Mouse (Mus musculus): ENCODE data around the gene Ing5.
"Not testable (repeated sequence)": the region's sequence is repeated elsewhere in the genome, so short reads cannot be mapped to it uniquely, and the experiment has no call there.

Ing5 gene

DNA sequence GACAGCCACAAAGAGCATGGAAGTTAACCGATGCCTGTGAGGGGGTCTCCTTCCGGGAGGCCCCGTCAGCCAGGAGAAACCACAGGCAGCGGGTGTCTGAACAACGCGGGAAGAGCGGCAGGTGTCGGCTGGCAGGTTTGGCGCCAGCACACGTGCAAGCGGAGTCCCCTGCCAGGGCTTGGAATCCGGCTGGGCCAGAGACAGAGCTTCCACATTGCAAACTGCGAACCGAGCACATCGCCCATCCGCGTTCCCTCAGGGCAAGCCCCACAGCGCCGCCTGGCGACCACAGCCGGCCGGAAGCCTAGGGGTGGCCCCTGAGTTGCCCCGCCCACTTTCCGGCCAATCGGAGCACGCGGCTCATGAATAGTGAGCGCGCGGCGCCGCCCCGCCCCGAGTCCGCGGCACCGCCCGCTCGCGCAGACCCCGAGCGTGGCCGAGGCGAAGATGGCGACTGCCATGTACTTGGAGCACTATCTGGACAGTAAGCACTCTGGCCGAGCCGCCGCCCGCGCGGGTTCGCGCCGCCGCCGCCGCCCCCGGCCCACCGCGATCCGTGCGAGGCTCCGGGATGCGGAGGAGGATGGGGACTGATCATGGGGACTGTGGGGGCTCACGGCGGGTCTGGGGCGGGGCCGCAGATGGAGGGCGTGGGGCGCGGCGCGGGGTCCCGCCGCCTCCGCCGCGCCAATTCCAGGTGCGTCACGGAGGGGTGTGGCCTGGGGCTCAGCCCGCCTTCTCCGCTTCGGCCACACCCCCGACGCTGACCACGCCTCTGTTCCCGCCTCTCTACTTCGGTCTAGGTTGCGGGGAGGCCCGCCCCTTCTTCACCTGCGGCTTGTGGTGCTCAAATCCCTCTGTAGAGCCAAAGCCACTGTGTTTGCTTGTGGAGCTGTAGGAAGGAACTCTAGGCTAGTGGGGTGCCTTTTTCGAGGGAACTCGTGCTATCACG is at the start of gene Ing5:
Gene Ing5, plus strand, starts transcription at position 410 of the 952 bp plus-strand sequence.
- DNase-seq (ENCODE audit: low read depth, low spot score): peak; percentile 99

DNA sequence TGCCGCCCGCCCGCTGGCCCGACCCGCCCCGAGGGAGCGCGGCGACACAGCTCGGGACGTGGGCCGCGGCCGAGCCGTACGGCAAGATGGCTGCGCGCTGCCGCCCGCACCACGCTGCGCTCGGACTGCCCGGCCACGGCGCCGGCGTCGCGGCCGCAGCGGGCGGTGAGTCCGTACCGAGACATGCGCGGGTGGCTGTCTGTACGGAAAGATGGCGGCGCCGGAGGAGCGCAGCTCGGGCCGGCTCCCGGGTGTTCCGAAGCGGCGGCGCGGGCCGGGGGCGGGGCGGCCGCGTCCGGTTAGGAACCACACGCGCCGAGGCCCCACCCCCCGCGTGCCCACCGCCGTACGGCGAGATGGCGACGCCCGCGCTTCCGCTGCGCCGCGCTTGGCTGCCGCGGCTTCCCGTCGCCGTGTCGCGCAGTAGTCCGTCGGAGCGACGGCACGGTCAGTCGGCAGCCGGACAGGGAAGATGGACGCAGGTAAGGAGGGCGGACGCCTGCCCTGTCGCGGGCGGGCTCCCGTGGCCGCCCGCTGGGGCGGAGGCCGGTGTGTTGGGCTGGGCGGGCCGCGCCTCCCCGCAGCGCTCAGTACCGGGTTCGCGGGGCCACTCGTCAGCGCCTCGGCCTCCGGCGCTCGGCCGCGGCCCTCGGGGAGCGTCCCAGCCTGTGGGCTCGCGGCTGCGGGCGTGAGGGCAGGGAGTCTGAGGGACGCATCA is 49.0 kb upstream of the Ing5 start, which contains the start of gene Thap4:
Gene Thap4, minus strand, starts transcription at position 292 of the 718 bp plus-strand sequence.
- peak; percentile 98 for DNase-seq (ENCODE audit: low read depth, low spot score)

DNA sequence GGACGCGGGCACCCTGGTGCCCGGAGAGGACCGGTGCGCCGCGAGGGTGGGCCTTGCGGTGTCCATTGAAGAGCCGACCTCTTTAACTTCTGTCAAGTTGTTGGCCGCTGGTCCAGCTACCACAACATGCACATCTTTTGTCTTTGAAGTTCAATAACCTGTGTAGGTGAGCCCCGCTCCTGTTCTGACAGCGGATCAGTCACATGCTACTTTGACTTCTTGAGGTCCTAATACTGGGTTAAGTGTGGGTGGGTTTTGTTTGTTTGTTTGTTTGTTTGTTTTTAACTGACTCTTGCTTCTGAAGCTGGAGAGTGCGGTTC is 48.5 kb upstream of the Ing5 start:
- no peak for DNase-seq (ENCODE audit: low read depth, low spot score)

DNA sequence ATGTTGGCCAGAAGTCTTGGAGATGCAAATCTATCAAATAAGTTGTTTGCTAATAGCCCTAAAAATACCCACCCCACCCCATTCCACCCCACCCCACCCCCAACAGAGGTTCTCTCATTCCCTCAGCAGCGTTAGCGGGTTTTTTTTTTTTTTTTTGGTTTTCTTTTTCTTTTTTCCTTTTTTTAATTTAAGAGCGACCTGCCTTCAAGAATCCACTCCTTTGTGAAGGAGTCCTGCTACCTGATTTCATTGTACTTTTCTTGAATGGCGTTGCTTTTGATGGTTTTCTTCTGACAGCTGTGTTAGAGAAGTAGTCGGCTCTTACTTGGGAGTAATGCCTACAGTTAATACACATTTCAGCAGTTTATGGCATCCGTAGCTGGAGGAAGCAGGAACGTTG is 48.1 kb upstream of the Ing5 start:
- no peak for DNase-seq (ENCODE audit: low read depth, low spot score)

DNA sequence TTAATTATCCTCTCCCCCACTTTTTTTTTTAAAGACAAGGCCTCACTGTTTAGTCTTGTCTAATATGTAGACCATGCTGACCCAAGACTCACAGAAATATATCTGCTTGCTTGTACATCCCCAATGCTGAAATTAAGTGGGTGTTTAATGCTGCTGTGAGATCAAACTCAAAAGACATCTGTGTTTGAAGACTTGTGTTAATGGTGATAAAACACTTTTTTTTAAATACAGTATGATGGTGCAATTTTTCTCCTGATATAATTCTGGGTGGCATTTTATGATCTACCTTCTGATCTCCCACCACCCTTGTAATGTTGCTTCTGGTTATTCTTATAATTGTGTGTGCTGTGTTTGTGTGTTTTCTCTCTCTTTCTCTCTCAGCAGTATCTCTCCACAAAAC is 47.6 kb upstream of the Ing5 start:
- no peak for DNase-seq (ENCODE audit: low read depth, low spot score)

DNA sequence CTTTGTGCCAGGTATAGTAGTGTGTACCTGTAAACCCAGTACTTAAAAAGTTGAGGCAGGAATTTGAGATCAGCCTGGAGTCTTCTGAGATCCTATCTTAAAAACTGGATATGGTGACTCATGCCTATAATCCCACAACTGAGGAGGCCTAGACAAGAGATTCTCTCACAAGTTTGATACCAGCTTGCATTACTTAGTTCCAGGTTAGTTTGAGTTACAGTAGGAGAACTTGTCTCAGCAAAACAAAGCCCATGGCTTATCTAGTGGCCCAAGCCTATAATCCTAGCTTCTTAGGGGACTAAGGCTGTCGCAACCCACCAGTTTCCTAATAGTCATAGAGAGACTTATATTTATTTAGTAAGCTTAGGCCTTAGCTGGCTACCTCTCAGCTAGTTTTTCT is 43.7 kb upstream of the Ing5 start:
- no peak for DNase-seq (ENCODE audit: low read depth, low spot score)

DNA sequence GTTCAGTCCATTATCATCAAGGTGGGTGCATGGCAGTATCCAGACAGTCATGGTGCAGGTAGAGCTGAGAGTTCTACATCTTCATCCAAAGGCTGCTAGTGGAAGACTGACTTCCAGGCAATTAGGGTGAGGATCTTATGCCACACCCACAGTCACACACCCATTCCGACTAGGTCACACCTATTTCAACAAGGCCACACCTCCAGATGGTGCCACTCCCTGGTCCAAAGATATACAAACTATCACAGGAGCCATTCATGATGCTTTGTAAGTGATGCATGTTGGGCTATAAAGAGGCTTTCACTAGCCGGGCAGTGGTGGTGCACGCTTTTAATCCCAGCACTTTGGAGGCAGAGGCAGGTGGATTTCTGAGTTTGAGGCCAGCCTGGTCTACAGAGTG is 40.2 kb upstream of the Ing5 start:
- DNase-seq (ENCODE audit: low read depth, low spot score): not testable (repeated sequence)

DNA sequence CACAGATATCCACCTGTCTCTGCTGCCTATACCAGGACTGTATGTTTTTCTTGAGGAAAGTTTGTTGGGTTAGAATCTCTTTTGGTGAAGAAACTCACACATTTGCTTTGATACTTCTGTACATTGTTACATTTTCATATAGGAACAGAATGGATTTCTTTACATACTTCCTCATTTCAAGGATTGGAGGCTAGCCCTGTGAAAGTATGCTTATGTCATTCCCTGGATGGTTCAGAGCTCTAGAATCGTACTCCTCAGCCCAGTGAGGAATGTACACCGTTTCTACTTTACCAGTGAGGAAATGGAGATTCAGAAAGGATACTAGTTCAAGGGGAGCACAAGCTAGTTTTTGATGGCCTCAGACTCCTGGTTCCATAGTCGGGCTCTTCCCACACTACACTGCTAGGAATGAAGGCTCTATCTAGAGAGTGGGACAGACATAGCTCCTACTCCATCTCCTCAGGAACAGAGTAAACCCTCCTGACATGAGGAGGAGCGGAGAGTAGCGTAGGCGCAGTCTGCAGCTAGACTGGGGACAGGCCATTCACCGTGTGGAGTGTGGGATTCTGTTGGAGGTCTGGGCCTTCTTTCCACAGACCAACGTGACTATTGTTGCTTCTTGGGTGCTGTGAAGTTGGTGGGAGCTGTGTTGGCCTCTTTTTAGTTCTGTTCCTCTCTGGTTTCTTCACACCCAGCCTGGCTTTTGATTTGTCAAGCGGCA is 38.7 kb upstream of the Ing5 start:
- peak; percentile 35 for DNase-seq (ENCODE audit: low read depth, low spot score)

DNA sequence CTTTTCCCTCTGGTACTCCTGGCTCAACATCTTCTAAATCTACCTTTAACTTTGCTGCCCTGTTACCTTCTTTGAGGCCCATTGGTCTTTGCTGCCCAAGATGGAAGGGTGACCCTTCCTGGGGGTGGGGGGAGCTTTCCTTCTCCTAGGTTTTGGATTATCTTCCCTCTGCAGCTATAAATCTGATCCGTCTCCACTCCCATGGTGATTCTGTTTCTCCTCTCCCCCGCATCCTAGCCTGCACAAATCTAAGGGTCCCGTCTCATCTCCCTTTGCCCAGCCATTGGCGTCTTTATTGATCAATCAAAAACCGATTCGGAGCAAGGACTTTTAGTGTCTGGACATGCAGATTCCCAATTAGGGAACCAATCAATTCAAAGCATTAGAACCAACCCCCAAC is 36.2 kb upstream of the Ing5 start:
- no peak for DNase-seq (ENCODE audit: low read depth, low spot score)

DNA sequence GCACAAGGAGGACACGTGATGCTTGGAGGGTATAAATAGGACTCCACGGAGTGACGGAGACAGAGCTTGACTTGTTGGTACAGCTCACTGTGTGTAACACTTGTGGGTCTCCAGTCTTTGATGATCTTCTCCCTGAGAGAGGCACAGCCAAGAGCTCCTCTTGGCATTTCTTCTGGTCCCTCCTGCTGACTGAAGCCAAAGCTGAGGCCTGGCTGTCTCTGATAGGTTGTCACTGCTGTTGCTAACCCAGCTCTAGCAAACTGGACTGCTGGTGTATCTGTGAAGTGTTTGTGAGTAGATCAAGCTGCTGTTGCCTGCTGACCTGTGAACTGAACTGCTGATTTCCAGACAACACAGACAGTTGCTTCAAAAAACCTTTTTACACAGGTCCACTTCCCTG is 33.9 kb upstream of the Ing5 start:
- no peak for DNase-seq (ENCODE audit: low read depth, low spot score)

DNA sequence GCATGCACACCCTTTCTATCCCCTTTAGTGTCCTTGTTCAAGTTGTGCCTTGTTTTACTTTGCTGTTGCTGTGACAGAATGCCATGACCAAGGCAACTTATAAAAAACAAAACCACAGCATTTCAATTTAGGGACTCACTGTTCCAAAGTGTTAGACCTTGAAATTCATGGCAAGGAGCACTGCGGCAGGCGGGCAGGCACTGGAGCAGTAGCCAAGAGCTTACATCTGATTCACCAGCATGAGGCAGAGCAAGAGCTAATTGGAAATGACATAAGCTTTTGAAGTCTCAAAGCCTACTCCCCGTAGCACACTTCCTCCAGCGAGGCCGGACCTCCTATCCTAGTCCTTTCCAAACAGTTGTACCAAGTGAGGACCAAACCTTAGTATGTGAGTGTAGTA is 27.1 kb upstream of the Ing5 start:
- no peak for DNase-seq (ENCODE audit: low read depth, low spot score)

DNA sequence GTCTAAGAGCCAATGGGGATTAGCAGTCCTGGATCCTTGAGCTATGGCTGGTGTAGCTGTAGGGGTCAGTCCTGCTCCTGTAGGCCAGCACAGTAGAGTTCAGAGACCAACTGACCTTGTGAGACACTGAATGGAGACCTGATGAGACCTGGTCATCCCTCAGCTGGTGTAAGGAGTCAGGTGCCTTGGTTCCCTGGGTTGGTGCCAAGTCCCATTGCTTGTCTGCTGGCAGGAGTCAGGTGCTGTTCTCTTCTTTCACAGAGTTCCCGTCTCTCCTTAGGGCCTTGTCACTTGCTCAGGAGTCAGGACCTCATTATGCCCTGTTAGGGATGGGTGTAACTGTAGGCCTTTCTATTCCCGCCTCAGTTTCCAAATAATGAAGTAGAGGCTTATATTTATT is 16.9 kb upstream of the Ing5 start:
- no peak for DNase-seq (ENCODE audit: low read depth, low spot score)

DNA sequence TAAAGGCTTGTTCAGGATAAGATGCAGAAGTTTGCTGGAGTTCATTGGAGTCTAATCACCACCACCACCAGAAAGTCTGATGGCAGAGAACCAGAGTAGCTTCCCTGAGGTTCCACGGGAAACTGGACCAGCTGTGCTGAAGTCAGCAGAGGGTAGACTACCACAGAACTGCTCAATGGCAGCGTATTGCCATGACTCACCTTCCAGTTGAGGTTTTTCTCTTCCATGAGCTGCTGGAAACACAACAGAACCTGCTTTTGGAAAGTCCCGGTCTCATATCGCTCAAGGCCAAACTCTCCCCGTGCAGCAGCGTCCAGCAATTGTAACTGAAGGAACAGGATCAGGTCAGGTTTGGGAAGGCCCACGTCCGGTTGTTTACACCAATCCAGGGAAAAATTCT is 9.2 kb upstream of the Ing5 start:
- no peak for DNase-seq (ENCODE audit: low read depth, low spot score)

DNA sequence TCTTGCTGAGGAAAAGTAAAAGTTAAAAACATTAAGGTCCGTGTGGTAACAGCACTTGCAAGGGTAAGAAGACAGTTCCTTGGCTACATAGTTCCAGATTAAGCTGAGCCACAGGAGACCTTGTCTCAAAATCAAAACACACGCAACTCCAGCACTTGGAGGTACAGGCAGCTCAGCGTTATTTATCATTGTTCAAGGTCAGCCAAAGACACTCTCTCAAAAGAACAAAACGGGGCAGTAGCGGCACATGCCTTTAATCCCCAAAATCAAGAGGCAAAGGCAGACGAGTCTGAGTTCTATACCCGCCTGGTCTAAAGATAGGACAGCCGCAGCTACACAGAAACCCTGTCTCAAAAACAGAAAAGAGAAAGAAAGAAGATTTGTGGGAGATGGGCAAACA is 7.9 kb upstream of the Ing5 start:
- DNase-seq (ENCODE audit: low read depth, low spot score): no peak

DNA sequence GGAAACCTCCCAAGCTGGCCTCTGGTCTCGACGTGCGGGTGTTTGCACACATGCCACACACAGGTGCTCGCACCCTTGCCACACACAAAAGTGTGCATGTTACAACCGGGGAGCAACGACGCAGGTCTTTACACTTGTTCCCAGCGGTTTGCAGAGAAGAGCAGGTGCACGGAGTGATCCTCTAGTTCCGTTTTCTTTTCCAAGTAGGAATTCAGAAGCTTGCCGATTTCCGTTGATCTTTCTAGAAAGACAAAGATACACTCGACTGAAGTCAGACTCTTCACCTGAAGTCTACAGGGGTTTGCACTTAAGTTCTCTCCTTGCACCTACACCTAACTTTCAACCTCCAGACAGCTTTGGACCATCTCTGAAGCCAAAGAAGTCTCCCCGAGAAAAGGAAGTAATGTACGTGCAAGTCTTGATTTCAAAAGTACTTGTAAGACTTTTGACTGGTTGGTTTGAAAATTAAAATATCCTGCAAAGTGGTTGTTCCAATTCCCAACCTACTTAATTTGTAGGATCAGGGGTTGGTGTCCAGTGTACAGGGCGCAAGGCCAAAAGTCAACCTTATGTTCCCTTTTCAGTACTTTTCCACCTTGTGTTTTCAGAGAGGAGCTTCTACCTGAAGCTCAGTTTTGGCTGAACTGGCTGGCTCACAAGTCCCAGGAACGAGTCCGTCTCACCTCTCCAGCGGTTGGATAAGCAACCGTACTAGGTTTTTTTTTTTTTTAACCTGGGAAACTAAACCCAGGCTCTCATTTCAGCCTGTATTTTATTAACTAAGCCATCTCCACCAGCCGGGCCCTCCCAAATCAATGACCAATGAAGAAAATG is 2.9 kb upstream of the Ing5 start:
- DNase-seq (ENCODE audit: low read depth, low spot score): no peak

DNA sequence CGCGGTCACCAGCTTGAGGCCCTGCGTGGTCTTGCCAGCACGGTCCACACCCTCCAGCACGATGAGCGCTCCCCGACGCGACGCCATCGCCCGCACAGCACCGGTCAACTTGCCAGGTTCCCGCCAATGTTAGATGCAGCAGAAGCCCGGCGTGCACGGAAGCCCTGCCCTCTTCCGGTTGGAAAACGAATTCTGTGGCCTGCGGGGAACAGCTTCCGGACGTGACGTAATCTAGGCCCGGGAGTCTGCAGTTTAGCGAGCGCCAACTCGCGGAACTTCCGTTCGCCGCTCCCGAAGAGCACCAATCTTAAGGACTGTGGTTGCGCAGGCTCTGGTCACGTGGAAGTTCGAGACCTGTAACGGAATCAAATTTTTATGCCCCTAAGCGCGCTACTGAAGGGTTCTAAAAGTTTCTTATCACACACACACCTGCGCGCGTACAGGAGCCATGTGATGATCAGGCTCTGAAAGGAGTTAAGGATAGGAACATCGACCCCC is 2.0 kb upstream of the Ing5 start, which contains the start of gene Dtymk:
Gene Dtymk, minus strand, starts transcription at position 194 of the 498 bp plus-strand sequence.
- peak; percentile 99 for DNase-seq (ENCODE audit: low read depth, low spot score)

DNA sequence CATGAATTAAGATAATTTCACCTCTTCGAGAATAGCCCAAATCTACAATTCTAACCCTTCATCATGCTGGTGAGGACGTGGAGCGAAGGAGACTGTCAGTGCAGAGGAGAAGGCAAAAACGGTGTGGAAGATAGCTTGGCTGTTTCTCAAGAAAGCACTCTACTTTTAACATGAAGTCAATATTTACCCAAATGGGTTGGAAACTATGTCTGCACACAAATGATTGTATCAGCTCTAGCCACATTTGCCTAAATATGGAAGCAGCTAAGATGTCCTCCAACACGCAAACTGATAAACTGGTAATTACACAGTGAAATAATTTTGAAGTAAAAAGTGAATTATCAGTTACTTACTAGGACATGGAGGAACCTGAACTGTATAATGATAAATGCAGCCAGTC is 994 bp upstream of the Ing5 start:
- DNase-seq (ENCODE audit: low read depth, low spot score): no peak

DNA sequence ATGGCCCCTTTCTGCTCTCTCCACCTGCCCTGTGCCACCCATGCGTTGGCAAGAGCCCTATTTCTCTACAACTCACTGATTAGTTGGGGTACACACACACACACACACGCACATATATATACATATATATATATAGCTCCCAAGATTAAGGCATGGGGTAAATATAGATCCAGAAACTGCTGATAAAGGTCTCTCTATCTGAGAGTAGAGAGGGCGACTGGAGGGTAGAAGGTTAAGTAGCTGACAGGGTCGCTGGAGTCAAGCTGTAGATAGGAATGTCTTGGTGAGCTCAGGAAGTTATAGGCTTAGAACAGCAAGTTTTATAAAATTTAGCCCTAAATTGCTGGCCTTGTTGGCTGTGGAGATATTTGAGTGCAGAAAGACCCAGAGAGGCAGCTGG is 1.1 kb downstream of the Ing5 start:
- DNase-seq (ENCODE audit: low read depth, low spot score): no peak

DNA sequence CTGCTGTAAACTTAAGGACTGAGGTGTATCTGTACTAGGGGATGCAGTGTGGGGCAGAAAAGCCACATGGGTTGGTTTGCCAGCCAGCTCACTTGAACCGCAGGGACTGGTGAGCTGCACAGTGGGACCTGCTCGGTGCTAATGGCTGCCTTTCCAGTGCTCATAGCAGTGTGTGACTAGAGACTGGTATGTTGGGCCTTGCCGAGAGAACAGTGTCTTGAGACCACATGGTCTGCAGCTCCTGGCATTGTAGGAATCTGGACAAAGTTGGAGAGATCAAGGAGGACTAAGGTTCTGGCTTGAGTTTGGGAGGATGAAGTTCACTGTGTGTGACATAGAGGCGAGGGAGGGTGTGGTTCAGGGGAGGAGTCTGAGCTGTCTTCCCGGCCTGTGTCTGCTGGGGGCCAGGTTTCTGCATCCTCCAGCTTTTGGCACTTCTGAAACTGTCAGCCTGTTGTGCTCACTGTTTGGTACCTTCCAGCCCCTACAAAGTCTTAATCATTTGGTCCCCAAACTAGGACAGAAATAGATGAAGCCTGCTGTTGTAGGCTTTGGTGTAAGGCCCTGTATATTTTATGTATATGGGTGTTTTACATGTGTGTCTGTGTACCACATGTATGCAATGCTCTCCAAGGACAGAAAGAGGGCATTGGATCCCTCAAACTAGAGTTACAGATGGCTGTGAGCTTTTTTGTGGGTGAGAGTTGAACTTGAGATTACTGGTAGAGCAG is 1.6 kb downstream of the Ing5 start:
- DNase-seq (ENCODE audit: low read depth, low spot score): no peak

DNA sequence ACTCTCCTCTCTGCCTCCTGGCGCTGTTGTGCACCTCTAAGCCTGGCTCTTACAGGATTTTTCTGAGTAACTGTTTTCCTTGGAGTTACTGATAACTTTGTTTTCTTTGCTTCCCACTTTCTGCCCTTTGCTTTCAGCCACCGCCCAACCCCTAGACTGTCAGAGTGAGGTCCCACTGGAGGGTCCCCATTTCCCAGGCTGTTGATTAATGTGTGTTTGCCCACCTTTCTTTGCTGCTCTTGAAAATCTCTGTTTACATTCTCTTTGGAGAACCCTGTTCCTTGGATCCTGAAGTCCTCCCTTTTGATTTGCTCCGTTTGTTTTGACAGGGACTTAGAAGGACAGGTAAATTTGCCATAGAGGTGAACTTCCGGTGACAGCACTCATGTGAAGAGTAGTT is 5.1 kb downstream of the Ing5 start:
- no peak for DNase-seq (ENCODE audit: low read depth, low spot score)

DNA sequence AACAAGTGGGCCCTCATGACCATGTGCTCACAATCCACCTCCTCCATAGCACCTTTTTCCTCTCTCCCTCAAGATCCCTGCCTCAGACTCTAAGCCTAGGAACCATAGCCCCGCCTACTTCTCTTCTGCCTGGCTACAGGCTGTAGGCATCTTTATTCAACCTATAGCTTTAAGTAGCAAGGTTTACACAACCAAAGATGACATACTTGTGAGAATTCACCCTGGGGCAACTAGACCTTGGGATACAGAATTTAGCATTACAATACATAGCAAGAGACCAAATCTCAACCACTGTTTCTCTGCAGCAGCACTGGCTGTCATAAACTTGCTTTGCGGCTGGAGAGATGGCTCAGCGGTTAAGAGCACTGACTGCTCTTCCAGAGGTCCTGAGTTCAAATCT is 6.2 kb downstream of the Ing5 start:
- no peak for DNase-seq (ENCODE audit: low read depth, low spot score)

Data from brain, adult 2 months (tissue).